Mouse (Mus musculus) liver, postnatal 0 days (tissue): ENCODE data around the gene Tmem126b.

Experiments
- CTCF ChIP-seq: sonication (generic); IDR thresholded peaks from 2 replicates; pipeline ENCODE4 v1.5.1; 2016; ENCODE audit warnings: antibody characterized with exemption, low read depth
- EP300 ChIP-seq: IDR thresholded peaks from 2 replicates; pipeline ENCODE4 v1.6.1; 2016; ENCODE audit warnings: antibody characterized with exemption, low read depth, mild to moderate bottlenecking

GRCm38 (mm10) chr7:90460330-90460729 is 15.5 kb downstream of the Tmem126b start:
- no peak for TF ChIP-seq CTCF
- TF ChIP-seq EP300: no peak
